Mouse (Mus musculus): ENCODE data around the gene Kif23. TPM values are rescaled to one million over a fixed set of nuclear protein-coding genes. Genes with fewer than 3 reads are reported as not detected.

Gene Kif23
- polyA plus RNA-seq, 1 experiment from 2014 or later, result 16.2 TPM

Other genes with a start within 250 kb of the Kif23 start
- 856 and 860 TPM in 2 replicates for gene Rplp1, start 32.2 kb downstream of the Kif23 start, polyA plus RNA-seq (2015; fragmentation: Nextera tagmentation; extraction: Ambion mirVana)
- gene Paqr5, start 80.1 kb upstream of the Kif23 start, polyA plus RNA-seq (2015; fragmentation: Nextera tagmentation; extraction: Ambion mirVana), result 0.37 and 0.61 TPM in 2 replicates
- 18.8 and 19.5 TPM in 2 replicates for gene Glce, start 175.9 kb upstream of the Kif23 start, polyA plus RNA-seq (2015; fragmentation: Nextera tagmentation; extraction: Ambion mirVana)